Mouse (Mus musculus) small intestine, adult 2 months (tissue): Measurements from ENCODE around the gene Pi4k2a. TPM values are rescaled to one million over a fixed set of nuclear protein-coding genes. Genes with fewer than 3 reads are reported as not detected.

Source experiments
- H3K27ac ChIP-seq: fragments of 200-500 bp; 2 replicates; pipeline ENCODE4 v1.5.1; 2012; ENCODE audit warnings: low read depth, low read length, control low read depth, inconsistent platforms; ENCODE audit not compliant: insufficient read depth
- H3K27me3 ChIP-seq: fragments of 200-500 bp; 2 replicates; pipeline ENCODE4 v1.6.1; 2012; ENCODE audit warnings: mild to moderate bottlenecking, moderate library complexity, low read length, inconsistent platforms; ENCODE audit not compliant: control insufficient read depth, insufficient read depth
- H3K36me3 ChIP-seq: fragments of 200-500 bp; 2 replicates; pipeline ENCODE4 v1.6.1; 2012; ENCODE audit warnings: mild to moderate bottlenecking, low read length, control low read depth, inconsistent platforms; ENCODE audit not compliant: control insufficient read depth, insufficient read depth
- H3K4me1 ChIP-seq: fragments of 200-500 bp; 2 replicates; pipeline ENCODE4 v1.6.1; 2012; ENCODE audit warnings: low read length, inconsistent platforms, mixed read lengths; ENCODE audit not compliant: control insufficient read depth, insufficient read depth, insufficient read length
- H3K4me3 ChIP-seq: fragments of 200-500 bp; 2 replicates; pipeline ENCODE4 v1.5.1; 2012; ENCODE audit warnings: low read depth, mild to moderate bottlenecking, control low read depth, inconsistent platforms, low read length, moderate library complexity
- CTCF ChIP-seq: fragments of 200-500 bp; IDR thresholded peaks from 2 replicates; pipeline ENCODE4 v1.5.1; 2012; ENCODE audit warnings: low read depth, mild to moderate bottlenecking, control low read depth, inconsistent platforms, low read length, moderate library complexity, mixed read lengths; ENCODE audit not compliant: insufficient replicate concordance, insufficient read length; ENCODE audit errors: extremely low read depth
- POLR2A ChIP-seq: fragments of 200-500 bp; IDR thresholded peaks from 2 replicates; pipeline ENCODE4 v1.6.1; 2012; ENCODE audit warnings: low read depth, mild to moderate bottlenecking, control low read depth, inconsistent platforms, low read length, moderate library complexity
- WGBS: fragments of 180-500 bp; shearing (Covaris S2); methylation state at CpG from one replicate; pipeline ENCODE4 v1.1.7; 2018; 5-methylcytosine and 5-hydroxymethylcytosine counted together
- polyA plus RNA-seq: library from polyadenylated mRNA; depleted of rRNA; stranded (reverse); fragments of >200 nt; gene quantifications from 2 replicates; pipeline ENCODE4 v1.2.3, GENCODE M21; 2012

Pi4k2a gene
- polyA plus RNA-seq, 1 experiment: 33.2 TPM

GRCm38 (mm10) chr19:42147769-42148568 lies 57.7 kb downstream of the Pi4k2a start:
- under 1% methylated on average over 63 of the region's 63 CpGs for WGBS

GRCm38 (mm10) chr19:42148569-42148860 lies 58.2 kb downstream of the Pi4k2a start:
- WGBS: 51% methylated on average over 7 of the region's 7 CpGs
- TF ChIP-seq POLR2A (no peak), CTCF (no peak)
- Histone ChIP-seq H3K27ac (peak overlapping the region; percentile 84), H3K4me3 (peak overlapping the region; percentile 92), H3K27me3 (peaks cover 9% of the 10 kb centered on the region; the same call in 1 of the 2 replicates), H3K36me3 (no peaks in the 10 kb centered on the region), H3K4me1 (peaks cover 18% of the 10 kb centered on the region; the same call in 1 of the 2 replicates)

More at GRCm38 (mm10) chr19:42147769-42148568, 57.7 kb downstream of the Pi4k2a start:
- H3K4me3 ChIP-seq: peak overlapping the region; percentile 92
- H3K27ac ChIP-seq: peak overlapping the region; percentile 84
- peaks cover 9% of the 10 kb centered on the region; the same call in 1 of the 2 replicates for H3K27me3 ChIP-seq
- TF ChIP-seq CTCF (no peak), POLR2A (peak; percentile 37; the same call in 1 of the 2 replicates)
- H3K36me3 ChIP-seq: no peaks in the 10 kb centered on the region
- H3K4me1 ChIP-seq: peaks cover 18% of the 10 kb centered on the region; the same call in 1 of the 2 replicates

GRCm38 (mm10) chr19:42151990-42152389 lies 61.7 kb downstream of the Pi4k2a start:
- TF ChIP-seq POLR2A: no peak
- TF ChIP-seq CTCF: peak; percentile 90; the same call in 1 of the 2 replicates
- H3K27ac ChIP-seq: no peak overlapping the region

GRCm38 (mm10) chr19:42157493-42158237 lies 67.4 kb downstream of the Pi4k2a start:
- no peak for TF ChIP-seq POLR2A
- no peak for TF ChIP-seq CTCF
- no peak overlapping the region for H3K4me3 ChIP-seq

More at GRCm38 (mm10) chr19:42151990-42152389, 61.7 kb downstream of the Pi4k2a start:
- Histone ChIP-seq H3K27me3 (peaks cover 9% of the 10 kb centered on the region; the same call in 1 of the 2 replicates), H3K4me3 (no peak overlapping the region), H3K36me3 (no peaks in the 10 kb centered on the region), H3K4me1 (peaks cover 16% of the 10 kb centered on the region; the same call in 1 of the 2 replicates)
- WGBS: 3% methylated on average over 6 of the region's 6 CpGs

GRCm38 (mm10) chr19:42158246-42159017 lies 68.2 kb downstream of the Pi4k2a start:
- Histone ChIP-seq H3K27me3 (no peaks in the 10 kb centered on the region), H3K27ac (no peak overlapping the region), H3K4me3 (no peak overlapping the region), H3K4me1 (no peaks in the 10 kb centered on the region), H3K36me3 (no peaks in the 10 kb centered on the region)
- WGBS: 46% methylated on average over 13 of the region's 13 CpGs
- TF ChIP-seq POLR2A (no peak), CTCF (no peak)

More at GRCm38 (mm10) chr19:42157493-42158237, 67.4 kb downstream of the Pi4k2a start:
- no peaks in the 10 kb centered on the region for H3K36me3 ChIP-seq
- WGBS: 64% methylated on average over 12 of the region's 12 CpGs
- H3K27me3 ChIP-seq: no peaks in the 10 kb centered on the region
- no peaks in the 10 kb centered on the region for H3K4me1 ChIP-seq
- no peak overlapping the region for H3K27ac ChIP-seq

GRCm38 (mm10) chr19:42163764-42164163 lies 73.5 kb downstream of the Pi4k2a start, which contains the start of gene Zfyve27:
Gene Zfyve27, plus strand, starts transcription at chr19:42163951.
- H3K36me3 ChIP-seq: no peaks in the 10 kb centered on the region
- H3K4me3 ChIP-seq: no peak within 1 kb of the TSS
- H3K27ac ChIP-seq: no peak within 1 kb of the TSS
- 51% methylated on average over 5 of the region's 5 CpGs for WGBS
- H3K4me1 ChIP-seq: peaks cover 4% of the 10 kb centered on the region; the same call in 1 of the 2 replicates
- 0 out of 2 replicates have a peak, but pooled peaks cover 3% of the 10 kb centered on the region for H3K27me3 ChIP-seq
- TF ChIP-seq CTCF (no peak), POLR2A (no peak)

GRCm38 (mm10) chr19:42164188-42164587 lies 73.9 kb downstream of the Pi4k2a start:
- 49% methylated on average over 7 of the region's 7 CpGs for WGBS

More at GRCm38 (mm10) chr19:42164188-42164587, 73.9 kb downstream of the Pi4k2a start:
- no peak for TF ChIP-seq CTCF
- Histone ChIP-seq H3K36me3 (no peaks in the 10 kb centered on the region), H3K27me3 (0 out of 2 replicates have a peak, but pooled peaks cover 3% of the 10 kb centered on the region), H3K27ac (no peak overlapping the region), H3K4me3 (no peak overlapping the region), H3K4me1 (peaks cover 4% of the 10 kb centered on the region; the same call in 1 of the 2 replicates)
